Mouse (Mus musculus): ENCODE data around the gene Cyb561a3. TPM values are rescaled to one million over a fixed set of nuclear protein-coding genes. Genes with fewer than 3 reads are reported as not detected.

The Cyb561a3 gene
- total RNA-seq, 2 experiments from 2014 or later: 17.9 to 21.6 TPM

DNA sequence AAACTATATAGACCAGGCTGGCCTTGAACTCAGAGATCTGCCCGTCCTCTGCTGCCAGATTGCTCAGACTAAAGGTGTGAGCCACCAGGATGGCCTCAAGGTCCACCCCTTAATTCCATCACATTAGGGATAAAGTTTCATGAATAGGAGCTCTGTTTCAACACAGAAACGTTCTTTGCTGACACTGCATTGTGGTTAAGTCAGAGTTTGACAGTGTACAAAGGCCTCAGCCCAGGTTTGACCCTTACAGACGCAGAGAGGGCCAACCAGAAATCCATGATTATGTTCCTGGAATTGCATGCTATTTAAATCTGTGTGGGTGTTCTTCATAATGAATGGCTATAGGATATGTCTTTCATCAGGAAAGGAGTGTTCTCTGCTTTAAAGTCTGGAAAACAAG is 13.3 kb downstream of the Cyb561a3 start:
- no peak for DNase-seq

GRCm38 (mm10) chr19:10591659-10592377 is 14.8 kb downstream of the Cyb561a3 start:
- DNase-seq: no peak

DNA sequence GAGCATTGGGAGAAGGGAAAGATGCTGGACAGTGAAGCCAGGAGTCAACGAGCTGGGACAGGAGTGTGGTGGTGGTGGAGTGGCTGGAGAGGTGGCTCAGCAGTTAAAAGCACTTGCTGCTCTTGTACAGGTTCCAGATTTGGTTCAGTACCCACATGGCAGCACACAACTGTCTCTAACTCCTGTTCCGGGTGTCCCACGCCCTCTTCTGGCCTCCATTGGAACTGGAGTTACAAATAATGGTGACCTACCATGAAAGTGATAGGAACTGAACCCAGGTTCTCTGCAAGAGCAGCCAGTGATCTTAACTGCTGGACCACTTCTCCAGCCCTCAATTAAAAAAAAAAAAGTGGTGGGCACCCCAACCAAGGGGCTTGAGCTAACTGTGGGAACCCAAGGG is 21.2 kb downstream of the Cyb561a3 start:
- peak; percentile 40 for DNase-seq

DNA sequence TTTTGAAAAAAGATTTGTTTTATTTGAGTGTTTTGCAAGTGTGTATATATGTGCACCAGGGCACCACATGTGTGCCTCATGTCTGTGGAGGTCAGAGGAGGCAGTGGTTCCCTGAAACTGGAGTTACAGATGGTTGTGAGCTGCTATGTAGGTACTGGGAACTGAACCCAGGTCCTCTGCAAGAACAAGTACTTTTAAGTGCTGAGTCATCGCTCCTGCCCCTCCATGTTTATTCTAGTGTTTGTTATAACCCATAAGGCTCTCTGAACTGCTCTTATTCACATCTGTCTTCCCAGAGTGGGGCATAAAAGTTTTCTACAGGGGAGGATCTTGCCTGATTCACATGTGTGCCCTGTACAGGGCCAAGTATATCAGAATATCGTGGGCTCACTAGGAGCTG is 22.7 kb downstream of the Cyb561a3 start:
- no peak for DNase-seq

DNA sequence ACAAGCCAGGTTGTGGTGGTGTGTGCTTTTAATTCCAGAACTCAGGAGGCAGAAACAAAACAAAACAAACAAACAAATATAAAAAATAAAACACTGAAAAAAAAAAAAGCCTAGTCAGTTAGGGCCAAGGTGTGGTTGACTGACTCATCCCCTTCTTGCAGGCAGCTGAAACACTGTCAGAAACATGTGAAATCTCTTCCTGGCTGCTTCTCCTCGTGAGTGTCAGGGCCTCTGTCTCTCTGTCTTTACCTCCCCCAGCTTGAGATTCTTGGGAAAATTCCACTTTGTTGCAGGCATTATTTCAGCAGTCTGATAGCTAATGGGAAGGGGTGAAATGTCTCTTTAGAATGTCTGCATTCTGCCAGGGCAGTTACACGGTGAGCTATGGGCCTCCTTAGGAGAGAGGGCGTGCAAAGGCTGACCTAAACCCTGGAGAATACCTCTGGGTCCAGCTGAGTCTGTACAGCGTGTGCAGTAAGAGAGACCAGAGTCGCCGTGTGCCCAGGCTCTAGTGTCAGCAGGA is 25.3 kb downstream of the Cyb561a3 start:
- no peak for DNase-seq

DNA sequence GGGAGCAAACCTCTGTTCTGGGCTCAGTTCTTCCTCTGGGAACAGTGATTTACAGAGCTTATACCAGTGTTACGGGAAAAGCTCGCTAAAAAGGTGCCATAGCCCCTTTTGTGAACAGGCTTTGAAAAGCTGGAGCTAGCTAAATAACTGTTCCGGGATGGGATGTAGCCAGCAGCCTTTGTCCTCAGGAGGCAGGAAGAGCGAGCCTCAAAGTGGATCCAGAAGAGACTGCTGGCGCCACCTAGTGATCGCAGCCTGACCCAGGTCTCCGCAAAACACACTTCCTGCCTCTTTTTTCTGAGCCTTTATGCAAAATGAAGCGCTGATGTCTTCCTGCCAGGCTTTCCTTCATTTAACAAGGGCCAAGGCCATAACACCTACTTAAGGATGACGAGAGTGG is 25.8 kb downstream of the Cyb561a3 start:
- DNase-seq: peak; percentile 92

DNA sequence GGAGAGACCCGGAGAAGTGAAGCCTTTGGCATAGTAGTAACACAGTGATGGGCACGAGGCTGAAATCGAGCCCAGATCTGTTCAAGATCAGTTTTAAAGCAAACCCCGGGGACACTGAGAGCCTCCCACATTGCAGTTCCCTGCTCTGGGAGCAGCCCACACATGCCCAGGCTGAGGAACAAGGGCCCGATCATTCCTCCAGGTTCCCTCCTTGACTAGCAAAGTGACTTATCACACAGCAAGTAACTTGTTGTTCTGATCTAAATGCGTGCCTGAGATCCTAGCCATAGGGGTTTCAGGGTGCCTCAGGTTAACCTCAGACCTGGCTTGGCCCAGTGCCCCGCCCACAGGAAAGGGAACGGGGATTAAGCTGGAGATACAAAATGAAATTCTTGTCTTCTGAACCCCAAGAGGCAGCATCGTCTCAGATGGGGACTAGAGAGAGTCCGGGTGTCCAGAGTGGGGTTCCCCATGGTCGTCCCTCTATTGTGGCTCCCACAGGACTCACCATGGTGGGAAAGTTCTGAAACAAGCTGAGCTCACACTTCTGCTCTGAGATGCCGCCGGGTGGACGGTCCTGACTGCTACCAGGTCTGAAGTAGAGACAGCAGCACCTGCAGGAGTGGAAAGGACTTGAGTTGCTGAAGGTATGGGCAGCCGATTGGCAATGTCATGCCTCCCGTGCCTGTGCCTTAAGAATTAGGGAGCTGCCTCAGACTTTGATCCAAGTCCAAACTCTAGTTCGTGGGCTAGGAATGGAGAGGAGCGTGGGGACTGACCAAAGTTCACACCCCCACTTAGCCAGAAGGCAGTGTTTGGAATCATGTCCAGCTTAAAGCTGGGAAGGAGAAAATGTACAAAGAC is 26.9 kb downstream of the Cyb561a3 start:
- peak; percentile 9 for DNase-seq

DNA sequence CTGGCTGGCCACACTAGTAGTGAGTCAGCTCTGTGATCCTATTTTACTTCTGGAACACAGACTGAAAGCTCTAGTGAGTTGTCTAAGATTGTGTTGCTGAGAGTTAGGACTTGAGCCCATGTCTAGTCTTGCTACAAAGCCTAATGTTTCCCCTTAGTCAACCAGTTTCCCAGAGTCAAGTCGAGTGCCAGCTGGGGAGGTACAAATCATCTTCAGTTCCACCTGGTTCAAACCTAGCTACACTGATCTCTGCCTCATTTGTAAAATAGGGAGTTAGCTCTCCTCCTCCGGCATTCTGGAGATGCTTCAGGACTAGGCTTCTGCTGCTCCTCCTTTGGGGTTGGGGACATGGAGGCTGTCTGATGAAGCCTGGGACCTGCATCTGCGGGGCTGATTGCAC is 27.6 kb downstream of the Cyb561a3 start:
- DNase-seq: no peak

DNA sequence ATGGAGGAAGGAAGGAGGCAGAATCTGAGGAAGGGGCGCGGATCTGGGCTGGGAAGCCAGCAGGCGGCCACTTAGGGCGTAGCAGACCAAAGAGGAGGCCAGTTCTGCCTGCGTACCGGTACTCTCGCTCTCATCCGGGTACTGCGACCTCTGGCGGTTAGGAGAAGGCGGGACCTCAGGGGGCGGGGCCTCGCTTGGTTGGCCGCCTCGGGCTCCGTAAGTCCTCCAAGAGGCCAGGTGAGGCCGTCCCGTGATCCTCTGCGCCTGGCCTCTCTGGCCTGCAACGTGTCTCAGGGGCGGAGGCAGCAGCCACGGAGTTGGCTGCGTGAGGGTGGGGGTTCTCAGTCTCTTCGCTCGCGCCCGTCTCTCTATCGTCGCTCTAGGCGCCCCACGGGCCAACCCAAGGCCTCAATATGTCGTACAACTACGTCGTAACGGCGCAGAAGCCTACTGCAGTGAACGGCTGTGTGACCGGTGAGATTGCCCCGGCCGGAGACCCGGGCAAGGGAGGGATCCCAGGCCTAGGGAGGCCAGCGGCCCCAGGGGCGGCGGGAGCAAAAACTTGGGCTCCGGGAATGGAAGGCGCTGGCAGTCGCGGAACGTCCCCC is 28.4 kb downstream of the Cyb561a3 start, which contains the start of the genes Ddb1 and Tkfc:
Gene Ddb1 (plus strand): TSS at position 35 of the 608 bp plus-strand sequence.
Gene Tkfc (minus strand): TSS at position 362 of the 608 bp plus-strand sequence.
- peak; percentile 99 for DNase-seq

DNA sequence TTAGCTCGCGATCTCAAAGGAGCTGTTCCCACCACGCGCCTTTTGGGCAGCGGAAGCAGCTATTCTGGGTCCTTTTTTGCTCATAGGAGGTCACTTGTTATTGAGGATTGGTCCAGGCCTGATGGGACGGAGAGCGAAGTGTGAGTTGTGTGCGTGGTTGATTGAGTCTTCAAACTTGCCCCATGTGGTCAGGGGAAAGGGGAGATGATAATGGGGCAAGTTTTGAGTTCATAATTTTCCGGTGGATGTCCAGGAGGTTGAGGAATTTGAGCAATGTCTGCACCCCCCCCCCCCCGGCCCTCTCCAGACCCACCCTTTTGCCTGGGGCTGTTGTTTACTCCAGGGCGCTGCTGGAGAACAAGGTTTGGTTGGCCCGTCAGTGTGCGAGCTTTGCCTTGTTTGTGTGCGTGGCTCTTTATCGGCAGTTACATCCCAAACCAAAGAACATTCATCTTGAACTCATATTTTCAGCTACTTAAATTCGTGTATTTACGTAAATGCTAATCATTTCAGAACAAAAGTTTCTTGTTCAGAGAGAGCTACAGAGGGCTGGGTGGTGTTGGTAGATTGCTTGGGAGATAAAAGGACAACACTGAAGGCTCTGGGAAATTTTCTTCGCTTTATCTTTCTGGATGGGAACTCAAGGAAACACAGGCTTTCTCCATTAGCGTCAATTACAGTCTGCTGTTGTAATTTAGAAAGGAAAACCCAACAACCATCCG is 29.1 kb downstream of the Cyb561a3 start:
- DNase-seq: no peak

DNA sequence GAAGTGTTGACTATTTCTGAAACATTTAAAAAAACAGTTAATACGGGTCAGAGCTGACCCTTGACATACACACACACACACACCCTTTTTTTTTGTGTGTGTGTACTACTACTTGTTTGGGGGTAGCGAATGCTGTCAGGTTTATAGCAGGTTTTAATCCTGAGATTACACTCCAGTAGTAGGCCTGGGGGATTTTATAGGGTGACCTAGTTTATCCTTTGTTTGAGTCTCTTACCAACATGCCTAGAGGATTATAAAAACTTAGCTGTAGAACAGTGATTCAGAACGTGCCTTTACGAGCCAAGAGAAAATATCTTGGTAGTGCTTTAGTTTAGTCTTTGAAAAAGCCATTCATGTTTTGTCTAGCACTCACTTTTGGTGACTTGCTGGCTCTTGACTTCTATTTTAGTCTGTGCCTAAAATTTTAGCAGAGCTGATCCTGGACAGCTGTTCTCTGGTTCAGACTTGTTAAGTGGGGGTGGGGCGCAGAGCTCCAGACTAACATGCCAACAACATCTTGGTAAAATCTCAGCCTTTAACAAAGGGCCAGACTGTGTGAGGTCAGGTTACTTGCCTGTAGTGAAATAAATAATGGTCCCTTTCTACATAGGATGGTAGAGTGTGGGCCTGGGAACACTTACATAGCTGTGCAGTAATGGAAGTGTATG is 31.7 kb downstream of the Cyb561a3 start:
- no peak for DNase-seq

GRCm38 (mm10) chr19:10634106-10634871 is 57.3 kb downstream of the Cyb561a3 start, which contains the start of gene Vwce:
Vwce (plus strand) TSS chr19:10634213.
- peak; percentile 65 for DNase-seq

- peak; percentile 74 for DNase-seq
These were observed 57.9 kb downstream of the Cyb561a3 start for GRCm38 (mm10) chr19:10634872-10635318.

- no peak for DNase-seq
These were observed 60.9 kb downstream of the Cyb561a3 start for GRCm38 (mm10) chr19:10637840-10638239.

DNA sequence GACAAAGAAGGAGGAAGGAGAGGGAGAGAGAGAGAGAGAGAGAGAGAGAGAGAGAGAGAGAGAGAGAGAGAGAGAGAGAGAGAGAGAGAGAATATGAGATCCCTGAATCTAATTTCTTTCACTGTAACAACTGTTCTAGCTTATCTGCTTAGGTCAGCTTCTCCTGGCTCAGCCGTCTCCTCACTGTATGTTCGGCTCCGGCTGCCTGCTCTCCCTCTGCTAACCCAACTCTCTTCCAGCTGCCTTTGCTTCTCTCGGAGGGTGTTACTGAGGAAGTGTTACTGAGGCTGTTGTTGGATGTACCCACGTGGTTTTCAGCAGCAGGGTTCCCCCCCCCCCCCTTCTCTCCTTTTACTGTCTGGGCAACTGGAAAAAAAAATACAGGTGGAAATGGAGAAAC is 63.1 kb downstream of the Cyb561a3 start:
- DNase-seq: no peak

- no peak for DNase-seq
These were observed 63.8 kb downstream of the Cyb561a3 start for GRCm38 (mm10) chr19:10640589-10641378.
